Mouse (Mus musculus): ENCODE results near the gene Slc48a1. TPM values are rescaled to one million over a fixed set of nuclear protein-coding genes. Genes with fewer than 3 reads are reported as not detected.

Gene Slc48a1
- polyA plus RNA-seq, 1 experiment from 2014 or later: 65.4 TPM

DNA sequence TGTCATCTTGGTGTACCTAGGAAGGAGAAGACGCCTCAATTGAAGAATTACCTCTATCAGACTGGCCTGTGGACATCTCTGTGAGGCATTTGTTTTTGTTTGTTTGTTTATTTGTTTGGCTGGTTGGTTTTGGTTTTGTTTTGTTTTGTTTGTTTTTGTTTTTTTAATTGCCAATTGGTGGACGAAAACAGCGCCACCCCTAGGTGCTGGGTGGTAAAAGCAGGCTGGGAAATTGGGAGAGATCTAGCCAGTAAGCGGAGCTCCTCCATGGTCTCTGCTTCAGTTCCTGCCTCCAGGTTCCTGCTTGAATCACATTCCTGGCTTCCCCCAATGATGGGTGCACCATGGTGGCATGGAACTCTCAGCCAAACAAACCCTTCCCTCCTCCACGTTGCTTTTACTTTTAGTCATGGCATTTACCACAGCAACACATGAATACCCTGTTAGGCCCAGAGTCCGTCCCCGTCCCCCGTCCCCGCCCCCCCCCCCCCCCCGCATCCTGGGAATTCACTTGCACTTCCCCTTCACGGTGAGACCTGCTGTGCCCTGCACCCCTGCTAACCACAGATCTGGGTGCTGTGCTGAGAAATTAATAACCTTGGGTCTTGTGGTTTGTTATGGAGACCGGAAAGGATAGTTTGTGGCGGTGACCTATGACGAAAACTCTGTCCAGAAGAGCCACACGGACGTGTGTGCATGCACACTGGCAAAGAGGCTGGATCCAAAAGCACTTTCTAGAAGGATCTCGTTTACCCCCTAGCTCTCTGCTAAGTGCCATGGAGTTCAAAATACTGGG is 38.1 kb downstream of the Slc48a1 start:
- Histone ChIP-seq H3K27ac (ENCODE audit: low read depth, low read length) (no peak overlapping the region), H3K9me3 (replicated peaks; ENCODE audit: control insufficient read depth, low read length) (no peaks in the 10 kb centered on the region), H3K4me1 (ENCODE audit: control insufficient read depth, insufficient read depth, low read length) (peaks cover 20% of the 10 kb centered on the region), H3K9ac (ENCODE audit: low read length) (no peak overlapping the region), H3K4me3 (ENCODE audit: low read depth, low read length) (no peak overlapping the region), H3K36me3 (ENCODE audit: control insufficient read depth, insufficient read depth, low read length) (no peaks in the 10 kb centered on the region), H3K27me3 (replicated peaks; ENCODE audit: control insufficient read depth, insufficient read depth, low read length) (no peaks in the 10 kb centered on the region), H3K4me2 (ENCODE audit: low read length) (no peak overlapping the region)
- DNase-seq (ENCODE audit: low spot score) (no peak), ATAC-seq (no peak)
- WGBS: 96% methylated on average over 17 of the region's 17 CpGs

DNA sequence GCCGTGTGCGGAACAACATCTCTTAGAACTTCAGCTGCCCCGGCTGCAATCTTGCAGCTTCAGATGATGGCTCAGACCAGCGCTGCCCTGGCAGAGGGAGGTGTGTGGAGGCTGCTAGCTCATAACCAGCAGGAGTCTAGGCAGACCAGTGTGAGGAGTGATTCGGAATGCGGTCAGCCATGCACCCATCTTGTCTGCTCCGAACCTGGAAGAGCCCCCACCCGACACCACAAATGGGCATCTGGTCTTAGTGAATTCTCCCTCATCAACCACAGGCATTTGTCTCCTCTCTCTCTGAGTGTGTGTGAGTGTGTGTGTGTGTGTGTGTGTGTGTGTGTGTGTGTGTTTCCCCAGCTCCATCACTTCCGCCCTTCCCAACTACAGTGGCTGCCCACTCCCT is 41.6 kb downstream of the Slc48a1 start:
- Histone ChIP-seq H3K4me2 (ENCODE audit: low read length) (no peak overlapping the region), H3K4me3 (ENCODE audit: low read depth, low read length) (no peak overlapping the region), H3K9me3 (replicated peaks; ENCODE audit: control insufficient read depth, low read length) (no peaks in the 10 kb centered on the region), H3K4me1 (ENCODE audit: control insufficient read depth, insufficient read depth, low read length) (peaks cover 19% of the 10 kb centered on the region), H3K27ac (ENCODE audit: low read depth, low read length) (no peak overlapping the region), H3K36me3 (ENCODE audit: control insufficient read depth, insufficient read depth, low read length) (no peaks in the 10 kb centered on the region), H3K27me3 (replicated peaks; ENCODE audit: control insufficient read depth, insufficient read depth, low read length) (no peaks in the 10 kb centered on the region), H3K9ac (ENCODE audit: low read length) (no peak overlapping the region)
- no peak for ATAC-seq
- no peak for DNase-seq (ENCODE audit: low spot score)
- WGBS: 91% methylated on average over 9 of the region's 9 CpGs

DNA sequence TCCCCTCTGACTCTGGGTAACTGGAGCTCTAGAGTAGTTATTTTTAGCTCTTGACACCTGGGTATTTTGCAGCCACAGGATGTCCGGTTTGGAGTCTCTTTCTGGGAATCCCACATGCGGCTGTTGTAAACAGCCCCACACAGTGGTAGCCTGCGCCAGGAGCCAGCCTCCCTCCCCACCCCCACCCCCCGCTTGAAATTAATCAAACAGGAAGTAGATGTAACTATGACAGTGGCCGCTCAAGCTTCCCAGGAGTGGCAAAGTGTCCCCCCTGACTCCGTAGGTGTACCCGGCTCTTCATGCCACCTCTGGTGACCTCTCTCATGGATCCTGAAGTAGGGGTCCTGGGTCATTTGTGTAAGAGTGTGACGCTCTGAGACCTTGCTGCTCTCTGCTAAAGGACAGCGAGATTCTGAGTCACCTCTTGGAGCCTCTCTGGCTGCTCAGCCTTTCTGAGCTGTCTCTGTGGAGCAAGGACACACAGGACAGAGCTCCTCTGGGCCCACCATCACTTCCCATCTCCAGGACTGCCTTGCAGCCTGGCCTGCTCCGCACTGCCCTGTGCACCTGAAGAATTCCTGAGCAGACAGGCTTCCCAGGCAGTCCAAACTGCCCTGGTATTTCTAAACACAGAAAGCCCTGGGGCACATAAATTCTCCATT is 43.1 kb downstream of the Slc48a1 start:
- no peak overlapping the region for H3K27ac ChIP-seq (ENCODE audit: low read depth, low read length)
- H3K4me2 ChIP-seq (ENCODE audit: low read length): no peak overlapping the region
- H3K27me3 ChIP-seq (replicated peaks; ENCODE audit: control insufficient read depth, insufficient read depth, low read length): no peaks in the 10 kb centered on the region
- 74% methylated on average over 10 of the region's 10 CpGs for WGBS
- ATAC-seq: no peak
- H3K9ac ChIP-seq (ENCODE audit: low read length): no peak overlapping the region
- H3K9me3 ChIP-seq (replicated peaks; ENCODE audit: control insufficient read depth, low read length): no peaks in the 10 kb centered on the region
- H3K4me1 ChIP-seq (ENCODE audit: control insufficient read depth, insufficient read depth, low read length): peaks cover 29% of the 10 kb centered on the region
- no peak for DNase-seq (ENCODE audit: low spot score)
- no peaks in the 10 kb centered on the region for H3K36me3 ChIP-seq (ENCODE audit: control insufficient read depth, insufficient read depth, low read length)
- H3K4me3 ChIP-seq (ENCODE audit: low read depth, low read length): no peak overlapping the region

DNA sequence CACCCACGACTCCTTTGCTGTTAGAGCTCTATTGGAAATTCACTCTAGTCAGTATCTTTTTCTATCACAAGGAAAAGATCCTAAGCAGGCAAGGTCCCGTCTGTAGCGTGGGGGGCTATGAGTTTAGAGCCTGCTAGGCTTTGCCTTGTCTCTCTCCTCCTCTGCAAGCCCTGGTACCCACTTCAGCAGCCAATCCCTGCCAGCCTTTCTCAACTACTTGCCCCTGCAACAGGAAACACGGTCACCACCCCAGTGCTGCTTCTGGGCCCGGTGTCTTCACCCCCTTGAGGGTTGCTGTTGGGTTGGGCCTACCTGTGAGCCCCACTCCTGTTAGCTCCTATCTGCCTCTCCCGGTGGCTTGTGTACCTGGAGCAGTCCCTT is 43.7 kb downstream of the Slc48a1 start:
- peaks cover 29% of the 10 kb centered on the region for H3K4me1 ChIP-seq (ENCODE audit: control insufficient read depth, insufficient read depth, low read length)
- no peak overlapping the region for H3K9ac ChIP-seq (ENCODE audit: low read length)

DNA sequence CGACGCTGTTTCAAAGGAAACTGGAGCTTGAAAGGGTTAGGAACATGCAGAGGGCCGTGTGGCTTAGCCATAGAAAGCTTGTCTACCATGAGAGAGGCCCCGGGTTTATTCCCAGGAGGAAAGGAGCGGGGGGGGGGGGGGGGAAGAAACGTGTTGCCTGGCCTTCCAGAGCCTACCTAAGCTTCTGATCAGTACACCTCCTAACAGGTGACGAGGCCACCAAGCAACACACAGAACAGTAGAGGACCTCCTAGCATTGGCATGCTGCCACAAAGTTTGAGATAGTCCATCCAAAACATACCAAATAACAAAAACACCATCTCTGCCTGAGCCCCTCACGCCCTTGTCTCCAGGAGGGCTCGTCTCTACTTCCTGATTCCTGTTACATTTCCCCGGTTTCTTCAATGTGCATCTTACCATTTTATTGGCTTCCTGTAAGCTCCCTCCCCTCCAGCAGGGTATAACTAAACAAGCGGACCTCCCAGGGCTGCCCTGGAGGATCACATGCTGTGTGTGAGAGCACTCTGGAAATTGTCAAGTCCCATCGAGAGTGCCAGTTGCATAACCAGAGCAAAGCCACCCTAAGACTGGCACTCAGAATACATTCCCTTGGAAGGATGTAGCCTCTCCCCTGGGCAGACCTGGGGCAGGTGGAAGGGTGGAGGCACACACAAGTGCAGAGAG is 44.4 kb downstream of the Slc48a1 start:
- Histone ChIP-seq H3K9me3 (replicated peaks; ENCODE audit: control insufficient read depth, low read length) (no peaks in the 10 kb centered on the region), H3K27ac (ENCODE audit: low read depth, low read length) (no peak overlapping the region; the same call in 1 of the 2 replicates), H3K4me2 (ENCODE audit: low read length) (no peak overlapping the region), H3K27me3 (replicated peaks; ENCODE audit: control insufficient read depth, insufficient read depth, low read length) (no peaks in the 10 kb centered on the region), H3K9ac (ENCODE audit: low read length) (no peak overlapping the region), H3K4me1 (ENCODE audit: control insufficient read depth, insufficient read depth, low read length) (peaks cover 29% of the 10 kb centered on the region), H3K4me3 (ENCODE audit: low read depth, low read length) (no peak overlapping the region), H3K36me3 (ENCODE audit: control insufficient read depth, insufficient read depth, low read length) (no peaks in the 10 kb centered on the region)
- ATAC-seq (no peak), DNase-seq (ENCODE audit: low spot score) (no peak)
- 51% methylated on average over 12 of the region's 12 CpGs for WGBS

More for the DNA sequence above, 43.7 kb downstream of the Slc48a1 start:
- no peaks in the 10 kb centered on the region for H3K9me3 ChIP-seq (replicated peaks; ENCODE audit: control insufficient read depth, low read length)
- 80% methylated on average over 6 of the region's 6 CpGs for WGBS
- H3K36me3 ChIP-seq (ENCODE audit: control insufficient read depth, insufficient read depth, low read length): no peaks in the 10 kb centered on the region
- no peaks in the 10 kb centered on the region for H3K27me3 ChIP-seq (replicated peaks; ENCODE audit: control insufficient read depth, insufficient read depth, low read length)
- H3K4me2 ChIP-seq (ENCODE audit: low read length): no peak overlapping the region
- DNase-seq (ENCODE audit: low spot score): no peak
- no peak overlapping the region for H3K4me3 ChIP-seq (ENCODE audit: low read depth, low read length)
- H3K27ac ChIP-seq (ENCODE audit: low read depth, low read length): no peak overlapping the region
- ATAC-seq: no peak

DNA sequence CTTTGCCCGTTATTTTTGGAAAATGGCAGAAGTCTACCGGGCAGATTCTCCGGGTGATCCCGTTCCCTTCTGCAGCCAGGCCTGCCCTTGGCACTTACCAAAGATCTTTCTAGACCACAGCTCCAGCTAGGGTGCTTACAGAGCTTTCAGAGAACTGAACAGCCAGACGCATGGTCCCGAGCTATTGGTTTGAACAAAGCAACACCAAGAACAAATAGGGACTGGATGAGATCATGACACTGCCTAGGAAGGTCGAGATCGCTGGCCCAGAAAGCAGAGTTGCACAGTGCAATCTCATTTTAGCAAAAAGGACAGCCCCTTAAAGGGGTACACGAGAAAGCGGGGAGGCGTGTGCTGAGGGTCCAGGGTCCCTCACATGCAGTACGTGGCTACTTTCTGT is 45.2 kb downstream of the Slc48a1 start:
- no peak overlapping the region for H3K4me2 ChIP-seq (ENCODE audit: low read length)
- ATAC-seq: no peak
- H3K4me1 ChIP-seq (ENCODE audit: control insufficient read depth, insufficient read depth, low read length): peaks cover 33% of the 10 kb centered on the region

DNA sequence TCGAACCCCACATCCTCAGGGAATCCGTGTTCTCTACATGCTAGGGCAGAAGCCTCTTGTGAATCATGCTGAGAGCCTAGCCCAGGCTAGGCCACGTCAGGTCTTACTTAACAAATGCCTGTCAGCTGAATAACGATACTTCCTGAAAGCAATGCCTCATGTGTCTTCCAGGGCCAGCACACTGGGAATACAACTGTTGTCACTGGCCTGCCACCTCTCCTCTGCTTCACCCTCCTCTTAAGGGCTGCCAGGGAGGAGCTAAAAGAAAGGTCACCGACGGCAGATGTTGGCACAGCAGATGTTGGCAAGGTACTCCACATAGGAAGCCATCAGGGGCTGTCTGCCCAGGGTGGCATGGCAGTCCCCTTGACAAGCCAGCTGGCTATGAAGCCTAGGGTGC is 45.7 kb downstream of the Slc48a1 start:
- Histone ChIP-seq H3K4me3 (ENCODE audit: low read depth, low read length) (no peak overlapping the region), H3K9ac (ENCODE audit: low read length) (0 out of 2 replicates have a peak overlapping the region, but pooled peaks have one; percentile 7), H3K27me3 (replicated peaks; ENCODE audit: control insufficient read depth, insufficient read depth, low read length) (no peaks in the 10 kb centered on the region), H3K9me3 (replicated peaks; ENCODE audit: control insufficient read depth, low read length) (no peaks in the 10 kb centered on the region), H3K4me2 (ENCODE audit: low read length) (no peak overlapping the region), H3K4me1 (ENCODE audit: control insufficient read depth, insufficient read depth, low read length) (peaks cover 39% of the 10 kb centered on the region), H3K36me3 (ENCODE audit: control insufficient read depth, insufficient read depth, low read length) (no peaks in the 10 kb centered on the region), H3K27ac (ENCODE audit: low read depth, low read length) (0 out of 2 replicates have a peak overlapping the region, but pooled peaks have one; percentile 9)
- WGBS: 90% methylated on average over 6 of the region's 6 CpGs
- no peak for ATAC-seq
- no peak for DNase-seq (ENCODE audit: low spot score)

More for the DNA sequence above, 45.2 kb downstream of the Slc48a1 start:
- H3K27me3 ChIP-seq (replicated peaks; ENCODE audit: control insufficient read depth, insufficient read depth, low read length): no peaks in the 10 kb centered on the region
- DNase-seq (ENCODE audit: low spot score): no peak
- no peak overlapping the region for H3K9ac ChIP-seq (ENCODE audit: low read length)
- no peaks in the 10 kb centered on the region for H3K9me3 ChIP-seq (replicated peaks; ENCODE audit: control insufficient read depth, low read length)
- WGBS: 66% methylated on average over 12 of the region's 12 CpGs
- H3K36me3 ChIP-seq (ENCODE audit: control insufficient read depth, insufficient read depth, low read length): no peaks in the 10 kb centered on the region
- no peak overlapping the region for H3K27ac ChIP-seq (ENCODE audit: low read depth, low read length)
- H3K4me3 ChIP-seq (ENCODE audit: low read depth, low read length): no peak overlapping the region

DNA sequence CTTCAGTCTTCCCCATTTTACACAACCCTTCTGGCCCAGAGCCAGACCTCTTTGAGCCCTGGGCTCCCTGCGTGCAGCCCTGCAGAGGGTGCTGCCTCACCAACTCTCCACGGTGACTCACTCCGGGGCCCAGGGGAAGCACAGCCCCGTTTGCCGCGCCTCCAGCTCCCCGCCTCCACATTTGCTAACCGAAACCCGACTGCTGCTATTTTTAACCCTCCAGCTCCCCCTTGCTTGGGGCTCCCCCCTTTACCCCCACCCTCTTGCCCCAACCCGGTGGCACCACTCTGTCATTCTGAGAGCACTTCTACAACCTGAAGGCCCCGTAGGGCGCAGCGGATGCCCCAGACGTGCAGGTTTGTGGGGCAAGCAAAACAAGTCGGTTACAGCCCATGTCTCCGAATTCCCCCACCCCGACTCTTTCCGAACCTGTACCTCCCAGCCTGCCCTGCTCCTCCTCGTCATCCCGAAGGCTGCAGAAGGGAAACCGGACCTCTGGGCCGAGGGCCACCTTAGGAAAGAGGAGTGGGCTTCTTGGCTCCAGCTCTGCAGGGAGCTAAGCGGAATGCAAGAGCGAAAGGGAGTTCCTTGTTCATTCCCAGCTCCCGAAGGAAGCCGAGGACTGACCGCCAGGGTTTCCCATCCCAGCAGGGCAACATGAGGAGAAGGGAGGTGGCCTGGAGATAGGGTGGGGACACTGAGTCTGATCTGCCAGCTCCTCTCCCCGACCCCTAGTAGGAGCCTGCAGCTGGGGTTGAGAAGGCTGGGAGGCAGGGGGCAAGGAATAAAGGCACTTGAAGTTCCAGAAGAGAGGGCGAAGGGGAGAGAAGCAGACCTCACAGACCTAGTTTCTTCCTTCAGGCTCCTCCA is 47.0 kb downstream of the Slc48a1 start:
- Histone ChIP-seq H3K4me2 (ENCODE audit: low read length) (peak overlapping the region; percentile 32), H3K4me1 (ENCODE audit: control insufficient read depth, insufficient read depth, low read length) (peaks cover 44% of the 10 kb centered on the region), H3K4me3 (ENCODE audit: low read depth, low read length) (no peak overlapping the region), H3K9me3 (replicated peaks; ENCODE audit: control insufficient read depth, low read length) (no peaks in the 10 kb centered on the region), H3K9ac (ENCODE audit: low read length) (peak overlapping the region; percentile 46), H3K36me3 (ENCODE audit: control insufficient read depth, insufficient read depth, low read length) (no peaks in the 10 kb centered on the region), H3K27me3 (replicated peaks; ENCODE audit: control insufficient read depth, insufficient read depth, low read length) (no peaks in the 10 kb centered on the region), H3K27ac (ENCODE audit: low read depth, low read length) (0 out of 2 replicates have a peak overlapping the region, but pooled peaks have one; percentile 14)
- WGBS: 10% methylated on average over 29 of the region's 29 CpGs
- peak; percentile 36; the same call in 1 of the 2 replicates for ATAC-seq
- peak; percentile 73 for DNase-seq (ENCODE audit: low spot score)
